Mouse (Mus musculus) T-helper 2 cell (primary cell): ENCODE data around the gene Gm20388.

Source experiments
- in situ Hi-C: fragments of 300-600 bp; cut with MboI, MseI; formaldehyde crosslinking; loops from one replicate; pipeline ENCODE4 v1.15.1; 2025; ENCODE audit warnings: high pct_unique_total_duplicates

Gene Gm20388

GRCm38 (mm10) chr8:120688511-120688910 lies 777.9 kb downstream of the Gm20388 start:
- in situ Hi-C loops: loop anchor here (25.0 kb wide), 1 partner anchor 399 kb away; the partner anchor contains the start of gene Foxf1

- in situ Hi-C loops: loop anchor here (25.0 kb wide), 1 partner anchor 394 kb away; the partner anchor contains the start of gene Foxf1
Measured at GRCm38 (mm10) chr8:120692934-120693333, 782.3 kb downstream of the Gm20388 start.

GRCm38 (mm10) chr8:120693861-120694493 lies 783.3 kb downstream of the Gm20388 start:
- in situ Hi-C loops: loop anchor here (25.0 kb wide), 1 partner anchor 393 kb away; the partner anchor contains the start of gene Foxf1

DNA sequence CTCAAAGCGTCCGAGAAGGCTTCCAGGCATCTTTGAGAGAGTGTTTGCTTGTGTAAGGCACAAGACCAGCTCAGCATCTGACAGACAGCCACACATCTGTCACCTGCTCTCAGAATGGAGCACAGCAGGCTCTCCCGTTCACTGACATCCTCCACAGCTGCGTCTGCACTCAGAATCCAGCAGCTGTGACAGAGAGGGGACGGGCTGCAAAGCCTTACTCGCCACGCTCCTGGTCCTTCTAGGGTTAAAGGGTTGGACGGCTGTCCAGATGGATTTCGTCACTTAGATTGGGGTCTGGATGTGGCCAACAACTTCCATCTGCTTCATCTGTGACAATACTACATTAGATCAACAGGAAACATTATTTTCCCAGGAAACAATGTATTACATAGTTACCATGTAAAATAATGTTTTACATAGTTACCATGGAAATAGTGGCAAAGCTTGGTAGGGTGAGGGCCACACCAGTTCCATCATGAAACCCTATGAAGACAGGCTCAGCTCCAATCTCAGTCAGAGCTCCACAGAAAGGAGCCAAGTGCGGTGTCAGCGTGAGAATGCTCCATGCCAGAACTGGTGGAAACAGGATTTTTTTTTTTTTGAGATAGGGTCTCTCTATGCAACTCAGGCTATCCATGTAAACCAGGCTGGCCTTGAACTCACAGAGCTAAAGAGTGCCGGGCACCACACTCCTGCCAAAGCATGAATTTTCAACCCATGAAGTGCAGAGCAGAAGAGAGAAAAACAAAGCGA lies 785.9 kb downstream of the Gm20388 start:
- in situ Hi-C loops: loop anchor here (5.0 to 25.0 kb wide), 2 partner anchors 36 to 391 kb away; partner anchors contain the start of gene Foxf1

DNA sequence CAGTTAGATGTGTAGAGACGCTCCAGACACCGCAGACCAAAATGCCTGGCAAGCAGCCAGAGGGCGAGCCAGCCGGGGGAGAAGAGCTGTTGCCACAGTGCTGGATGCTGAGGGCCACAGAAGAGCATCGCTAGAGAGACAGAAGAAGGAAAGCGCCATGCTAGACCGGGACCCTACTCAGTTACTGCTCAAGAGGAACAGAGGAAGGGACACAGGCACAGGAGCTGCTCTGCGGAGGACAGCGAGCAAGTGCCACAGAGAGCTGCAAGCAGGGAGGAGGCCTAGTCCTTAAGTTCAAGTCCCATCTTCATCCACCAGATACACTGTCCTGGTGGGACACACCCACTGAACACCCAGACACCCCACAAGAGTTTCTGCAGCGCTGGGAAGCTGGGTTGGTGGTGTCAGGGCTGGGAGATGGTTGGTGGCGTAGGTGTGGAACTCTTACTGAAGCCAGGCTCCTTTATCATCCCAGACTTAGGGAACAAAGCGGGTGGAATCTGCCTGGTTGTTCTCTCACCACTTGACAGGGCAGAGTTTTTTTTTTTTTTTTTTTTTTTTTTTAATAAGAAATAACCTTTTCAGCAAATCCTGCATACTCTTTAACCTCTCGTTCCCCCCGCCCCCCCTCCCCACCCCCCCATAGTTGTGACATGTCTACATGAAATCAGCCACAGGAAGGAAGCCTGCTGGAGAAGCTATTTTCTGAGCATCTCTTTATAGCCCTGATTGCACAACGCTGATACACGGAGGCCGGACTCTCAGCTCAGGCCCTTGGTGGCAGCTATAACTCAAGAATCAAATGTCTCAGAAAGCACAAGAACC lies 786.7 kb downstream of the Gm20388 start:
- in situ Hi-C loops: loop anchor here (5.0 to 25.0 kb wide), 2 partner anchors 35 to 390 kb away; partner anchors contain the start of gene Foxf1

DNA sequence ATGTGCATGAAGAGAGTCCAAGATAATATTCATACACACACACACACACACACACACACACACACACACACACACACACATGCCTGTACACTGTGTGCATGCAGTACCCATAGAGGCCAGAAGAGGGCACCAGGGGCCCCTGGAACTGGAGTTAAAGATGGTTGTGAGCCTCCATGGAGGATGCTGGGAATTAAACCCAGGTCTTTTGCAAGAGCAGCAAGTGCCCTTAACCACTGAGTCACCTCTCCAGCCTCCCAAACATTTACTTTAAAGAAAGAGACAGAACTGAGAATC lies 787.3 kb downstream of the Gm20388 start:
- in situ Hi-C loops: loop anchor here (5.0 to 25.0 kb wide), 2 partner anchors 34 to 389 kb away; partner anchors contain the start of gene Foxf1

DNA sequence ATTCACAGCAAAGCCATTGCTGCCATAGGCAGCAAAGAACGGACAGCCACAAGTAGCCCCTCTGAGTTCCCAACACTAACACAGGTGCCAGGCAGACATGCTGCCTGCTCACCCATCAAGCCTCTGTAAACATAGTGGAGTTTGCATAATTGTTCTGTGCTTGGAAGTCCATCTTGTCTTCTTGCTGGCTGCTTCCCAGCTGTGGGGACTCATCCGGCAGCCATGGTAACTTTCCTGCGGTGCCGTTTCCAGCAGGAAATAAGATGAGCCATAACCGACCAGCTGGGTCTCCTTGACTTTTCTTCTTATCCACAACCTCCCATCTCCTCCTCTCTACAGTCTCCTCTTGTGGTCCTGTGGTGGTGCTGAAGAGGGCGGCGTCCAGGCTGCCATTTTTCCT lies 787.8 kb downstream of the Gm20388 start:
- in situ Hi-C loops: loop anchor here (5.0 to 25.0 kb wide), 2 partner anchors 34 to 389 kb away; partner anchors contain the start of gene Foxf1

DNA sequence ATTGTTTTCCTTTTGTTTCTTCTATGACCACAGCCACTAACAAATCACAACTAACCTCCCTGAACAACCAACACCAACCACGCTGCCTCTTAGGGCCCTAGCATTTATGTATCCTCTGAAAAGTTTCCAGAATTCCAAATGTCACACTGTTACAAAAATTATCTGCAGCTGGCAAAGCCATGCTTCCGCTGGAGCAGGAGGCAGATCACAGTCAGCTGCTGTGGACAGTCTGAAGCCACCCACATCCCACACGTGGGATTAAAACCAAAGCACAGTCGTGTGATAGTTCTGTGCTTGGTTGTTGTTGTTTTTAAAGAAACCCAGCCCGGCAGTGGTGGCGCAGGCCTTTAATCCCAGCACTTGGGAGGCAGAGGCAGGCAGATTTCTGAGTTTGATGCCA lies 788.4 kb downstream of the Gm20388 start:
- in situ Hi-C loops: loop anchor here (5.0 to 25.0 kb wide), 2 partner anchors 33 to 388 kb away; partner anchors contain the start of gene Foxf1

GRCm38 (mm10) chr8:120699565-120699964 lies 788.9 kb downstream of the Gm20388 start:
- in situ Hi-C loops: loop anchor here (5.0 to 25.0 kb wide), 2 partner anchors 33 to 388 kb away; partner anchors contain the start of gene Foxf1

- in situ Hi-C loops: loop anchor here (25.0 kb wide), 1 partner anchor 887 kb away; the partner anchor contains the start of genes Fbxo31 and Map1lc3b
Measured at GRCm38 (mm10) chr8:120700053-120700452, 789.4 kb downstream of the Gm20388 start.

DNA sequence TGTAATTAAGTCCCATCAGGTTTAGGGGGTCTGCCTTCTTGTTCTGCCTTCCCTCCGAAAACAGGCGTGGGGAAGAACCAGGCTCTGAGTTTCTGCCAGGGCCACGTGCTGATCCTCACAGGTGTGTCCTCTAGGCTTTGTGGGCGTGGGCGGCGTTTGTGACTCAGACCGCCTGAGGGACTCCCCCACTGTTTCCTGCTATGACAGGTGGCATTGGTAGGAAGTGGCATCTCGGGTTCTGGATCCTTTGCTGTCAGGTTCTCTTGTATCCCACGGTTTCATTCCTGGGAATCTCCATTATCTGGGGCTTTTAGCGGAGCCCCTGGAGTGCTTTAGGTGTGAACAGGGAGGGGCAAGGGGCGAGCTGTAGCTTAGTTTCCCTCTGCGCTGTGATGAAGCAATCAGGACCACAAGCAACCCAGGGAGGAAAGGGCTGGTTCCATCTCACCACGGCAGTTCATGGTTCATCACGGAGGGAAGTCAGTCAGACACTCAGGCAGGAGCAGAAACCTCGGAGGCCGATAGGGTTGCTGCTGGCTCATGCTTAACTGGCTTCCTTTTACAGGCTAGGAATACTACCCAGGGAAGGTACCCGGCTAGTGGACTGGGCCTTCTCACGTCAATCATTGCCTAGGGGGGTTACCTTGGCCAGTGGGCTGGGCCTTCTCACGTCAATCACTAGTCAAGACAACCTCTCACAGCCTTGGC lies 791.3 kb downstream of the Gm20388 start:
- in situ Hi-C loops: loop anchor here (25.0 kb wide), 1 partner anchor 885 kb away; the partner anchor contains the start of genes Fbxo31 and Map1lc3b

DNA sequence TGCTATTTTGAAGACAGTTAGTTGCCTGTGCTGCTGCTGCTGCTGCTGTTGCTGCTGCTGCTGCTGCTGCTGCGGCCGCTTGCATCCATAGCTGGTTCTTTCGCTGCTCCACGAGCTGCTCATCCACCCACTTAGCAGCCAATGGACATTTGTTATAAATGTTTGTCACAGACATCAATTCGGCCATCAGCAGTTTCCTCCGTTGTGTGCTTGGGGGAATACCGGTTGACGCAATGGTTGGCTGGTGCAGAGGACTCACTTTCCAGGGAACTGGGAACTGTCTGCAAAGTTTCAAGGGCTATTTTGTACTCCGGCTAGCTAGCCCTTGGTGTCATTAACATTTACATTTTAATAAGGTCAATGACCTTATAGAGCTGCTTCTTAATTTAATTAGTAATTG lies 793.6 kb downstream of the Gm20388 start:
- in situ Hi-C loops: loop anchor here (25.0 kb wide), 1 partner anchor 883 kb away; the partner anchor contains the start of genes Fbxo31 and Map1lc3b

- in situ Hi-C loops: loop anchor here (25.0 kb wide), 1 partner anchor 882 kb away; the partner anchor contains the start of genes Fbxo31 and Map1lc3b
Measured at GRCm38 (mm10) chr8:120705163-120705562, 794.5 kb downstream of the Gm20388 start.

GRCm38 (mm10) chr8:120706193-120706592 lies 795.6 kb downstream of the Gm20388 start:
- in situ Hi-C loops: loop anchor here (25.0 kb wide), 1 partner anchor 881 kb away; the partner anchor contains the start of genes Fbxo31 and Map1lc3b

- in situ Hi-C loops: loop anchor here (25.0 kb wide), 1 partner anchor 878 kb away; the partner anchor contains the start of genes Fbxo31 and Map1lc3b
Measured at GRCm38 (mm10) chr8:120709176-120709575, 798.5 kb downstream of the Gm20388 start.

- in situ Hi-C loops: loop anchor here (25.0 kb wide), 1 partner anchor 872 kb away; the partner anchor contains the start of genes Fbxo31 and Map1lc3b
Measured at GRCm38 (mm10) chr8:120715200-120715599, 804.6 kb downstream of the Gm20388 start.

DNA sequence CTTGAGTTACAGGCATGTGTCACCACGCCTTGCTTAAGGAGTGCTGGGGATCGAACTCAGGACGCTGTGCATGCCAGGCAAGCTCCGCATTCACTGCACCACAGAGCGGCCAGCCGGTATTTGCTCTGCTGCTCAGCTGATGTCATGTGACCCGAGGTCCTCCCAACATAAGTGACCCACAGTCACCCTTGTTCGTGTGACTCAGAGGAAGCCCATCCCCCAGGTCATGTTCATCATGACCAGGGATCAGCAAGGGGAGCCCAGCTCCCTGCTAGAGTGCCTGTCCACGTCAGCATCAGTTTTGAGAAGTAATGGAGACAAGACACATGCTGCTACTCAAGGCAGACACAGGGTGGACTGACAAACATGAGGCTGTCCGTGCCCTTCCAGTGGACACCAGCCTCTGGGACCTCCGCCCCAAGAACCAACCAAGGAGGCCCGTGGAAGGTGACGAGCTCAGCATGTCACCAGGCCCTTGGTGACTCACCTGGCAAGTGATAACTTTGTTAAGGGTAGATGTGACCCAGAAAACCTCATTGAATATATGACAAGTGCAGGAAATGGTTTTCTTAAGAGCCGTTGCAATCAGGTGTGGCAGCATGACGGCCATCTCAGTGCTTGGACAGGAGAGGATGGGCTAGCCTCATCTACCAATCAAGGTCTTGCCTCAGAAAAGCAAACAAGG lies 805.5 kb downstream of the Gm20388 start:
- in situ Hi-C loops: loop anchor here (25.0 kb wide), 1 partner anchor 871 kb away; the partner anchor contains the start of genes Fbxo31 and Map1lc3b

DNA sequence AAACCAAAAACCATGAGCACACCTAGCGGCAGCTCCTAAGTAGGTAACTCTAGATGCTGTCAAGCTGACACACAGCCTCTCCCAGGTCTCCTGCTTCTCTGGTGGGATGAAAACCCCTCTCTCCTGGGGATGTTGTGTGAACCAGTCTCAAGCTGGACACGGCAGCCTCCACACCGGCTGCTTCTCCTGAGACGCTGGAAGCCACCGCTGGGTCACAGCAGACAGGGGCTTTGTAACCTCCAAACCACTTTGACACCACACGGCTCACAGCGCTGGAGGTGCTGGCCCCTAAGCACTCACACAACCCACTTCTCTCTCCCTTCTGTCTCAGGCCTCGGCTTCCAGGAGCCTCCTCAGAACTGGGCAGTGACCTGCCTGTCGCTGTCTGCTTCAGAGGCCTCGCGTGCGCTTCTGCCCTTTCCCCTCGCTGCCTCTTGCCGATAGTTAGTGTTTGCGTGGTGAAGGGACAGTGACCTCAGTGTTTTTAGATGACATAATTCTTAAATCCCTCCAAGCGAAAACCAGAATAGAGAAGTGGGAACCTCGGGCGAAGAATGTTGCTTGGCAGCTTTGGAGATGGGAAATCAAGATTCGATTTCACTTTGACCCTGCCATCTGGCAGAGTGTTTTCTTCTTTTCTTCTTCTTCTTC lies 809.1 kb downstream of the Gm20388 start:
- in situ Hi-C loops: loop anchor here (25.0 kb wide), 1 partner anchor 868 kb away; the partner anchor contains the start of genes Fbxo31 and Map1lc3b

DNA sequence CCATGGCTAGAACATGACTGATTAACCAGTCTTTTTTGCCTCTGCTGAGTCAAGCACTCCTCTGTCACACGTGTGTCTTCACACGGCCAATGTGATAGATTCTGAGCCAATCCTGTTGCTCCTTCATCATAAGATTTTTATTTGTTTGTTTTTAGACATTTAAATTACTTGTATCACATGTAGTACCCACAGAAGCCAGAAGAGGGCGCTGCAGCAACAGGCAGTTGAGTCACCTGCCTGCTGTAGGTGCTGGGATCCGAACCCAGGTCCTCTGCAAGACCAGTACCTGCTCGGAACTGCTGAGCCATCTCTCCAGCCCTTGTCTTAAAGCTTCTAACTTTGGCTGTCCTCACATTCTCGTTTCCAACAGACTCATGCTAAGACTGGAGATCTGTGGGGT lies 812.4 kb downstream of the Gm20388 start:
- in situ Hi-C loops: loop anchor here (25.0 kb wide), 1 partner anchor 864 kb away; the partner anchor contains the start of genes Fbxo31 and Map1lc3b
